Mouse (Mus musculus): ENCODE data around the gene Rab31.
A peak's percentile ranks its signal among the peaks of the same experiment; 100 is the strongest.

Rab31 gene

DNA sequence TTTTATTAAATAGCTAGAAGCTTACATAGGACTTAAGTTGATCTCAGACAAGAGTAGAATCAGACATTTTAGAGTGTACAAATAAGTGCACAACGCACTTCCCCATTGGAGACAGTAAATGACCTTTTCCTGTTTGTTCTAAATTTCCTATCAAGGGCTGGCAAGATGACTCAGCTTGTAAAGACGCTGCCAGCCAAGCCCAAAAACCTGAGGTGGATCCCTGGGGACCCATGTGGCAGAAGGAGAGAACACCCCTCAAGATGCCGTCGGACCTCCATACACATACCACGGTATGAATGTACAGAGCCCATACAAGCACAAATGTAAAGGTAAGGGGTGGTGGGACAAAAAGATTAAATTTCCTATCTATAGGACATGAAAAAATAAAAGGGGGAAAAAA, 35.4 kb downstream of the Rab31 start:
- peak; percentile 14 for DNase-seq

DNA sequence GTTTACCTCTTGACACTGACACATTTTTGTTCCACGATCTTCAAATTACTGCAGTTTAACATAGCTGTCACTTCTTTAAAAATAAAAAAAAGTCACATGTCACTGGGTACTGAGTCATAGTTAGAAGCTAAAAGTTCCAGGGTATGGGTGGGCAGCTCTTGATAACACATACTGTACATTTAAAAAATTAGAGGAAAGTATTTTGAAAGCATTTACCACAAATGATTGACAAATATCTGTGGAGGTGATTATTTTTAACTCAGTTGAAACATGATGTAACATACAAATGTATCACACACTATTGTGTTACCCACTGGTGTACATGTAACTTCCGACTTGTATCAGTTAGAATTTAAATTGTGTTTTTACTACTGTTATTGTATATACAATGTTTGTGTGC, 37.5 kb downstream of the Rab31 start:
- no peak for DNase-seq

DNA sequence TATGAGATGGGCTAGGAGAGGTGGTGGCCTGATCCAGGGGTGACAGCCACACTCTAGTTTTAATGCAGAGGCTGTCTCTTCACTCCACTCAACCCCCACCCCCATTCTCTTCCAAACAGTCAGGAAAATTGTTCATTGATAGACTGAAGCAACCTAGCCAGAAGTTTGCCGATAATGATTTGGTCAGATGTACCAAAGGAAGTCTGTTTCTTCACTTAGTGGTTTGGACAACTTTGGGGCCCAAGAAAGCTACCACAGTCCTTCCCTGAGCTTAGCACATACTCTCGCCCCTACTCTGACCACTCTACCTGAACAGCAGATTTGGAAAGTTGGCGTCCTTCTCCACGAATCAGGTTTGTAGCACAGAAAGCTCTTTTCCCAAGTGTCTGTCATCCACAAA, 39.9 kb downstream of the Rab31 start:
- DNase-seq, result no peak

DNA sequence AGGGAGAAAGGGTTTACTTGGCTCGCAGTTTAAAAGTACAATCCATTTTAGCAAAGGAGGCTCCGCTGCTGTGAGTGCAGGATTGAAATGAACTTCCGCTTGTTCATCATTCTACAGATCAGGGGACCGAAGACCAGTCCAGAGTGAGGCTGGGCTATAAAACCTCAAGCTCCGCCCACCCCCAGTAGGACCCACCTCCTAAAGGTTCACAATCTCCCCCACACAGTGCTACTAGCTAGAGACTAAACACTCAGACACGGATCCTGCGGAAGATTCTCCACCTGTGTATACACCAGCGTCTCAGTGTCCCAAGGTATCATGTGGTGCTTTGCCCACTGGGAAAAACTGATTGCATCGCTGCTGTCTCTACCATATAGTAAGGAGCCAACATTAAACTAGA, 40.8 kb downstream of the Rab31 start:
- no peak for DNase-seq

DNA sequence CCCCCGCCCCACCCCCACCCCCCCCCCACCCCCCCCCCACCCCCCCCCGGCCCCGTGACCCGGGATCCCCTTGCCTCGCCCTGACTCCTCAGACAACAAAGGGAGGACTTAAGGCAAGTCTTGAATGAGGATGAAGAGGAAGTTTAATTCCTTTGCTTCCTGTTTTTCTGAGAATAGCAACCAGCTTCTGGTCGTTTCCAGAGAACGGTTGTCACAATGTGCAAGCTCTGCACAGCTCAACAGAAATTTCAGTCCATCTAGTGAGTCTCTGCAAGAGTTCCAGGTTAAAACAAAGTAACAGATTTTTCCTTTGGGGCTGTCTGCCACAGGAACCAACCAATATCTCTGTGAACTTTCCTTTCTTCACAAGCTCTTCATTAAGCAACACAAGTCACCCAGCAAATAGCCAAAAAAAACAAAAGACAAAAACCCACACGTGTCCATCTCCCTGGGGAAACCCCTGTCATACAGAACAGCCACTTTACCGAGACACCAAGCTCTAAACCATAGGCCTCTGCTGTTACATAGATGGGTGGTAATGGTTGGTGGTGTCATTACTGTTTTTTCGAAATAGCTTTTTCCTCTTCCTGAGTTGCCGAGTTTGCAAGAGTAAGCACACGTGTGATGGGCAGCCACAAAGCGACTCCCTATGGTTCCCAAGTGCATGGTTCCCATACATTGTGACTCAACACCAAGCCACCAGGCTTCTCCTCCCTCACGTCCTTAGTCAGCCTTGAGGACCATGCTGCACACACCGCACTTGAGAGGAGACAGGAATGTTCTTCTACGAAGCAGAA, 42.4 kb downstream of the Rab31 start:
- peak; percentile 12 for DNase-seq

DNA sequence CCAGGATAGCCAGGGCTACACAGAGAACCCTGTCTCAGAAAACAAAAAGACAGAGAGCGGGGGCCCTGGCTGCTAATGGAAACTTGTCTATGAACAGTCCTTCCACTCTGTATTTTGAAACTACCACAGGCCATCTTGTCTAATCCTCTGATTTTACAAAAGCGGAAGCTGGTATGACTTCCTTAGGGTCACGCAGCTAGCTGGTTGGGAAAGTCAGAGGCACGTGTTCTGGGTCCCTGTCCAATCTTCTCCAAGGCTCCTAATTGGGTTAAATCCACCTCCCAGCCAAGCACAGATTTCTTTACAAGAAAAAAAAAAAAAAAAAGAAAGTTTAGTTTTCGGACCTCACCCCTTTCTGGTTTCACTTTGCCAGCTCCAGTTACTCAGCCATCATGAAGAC, 45.8 kb downstream of the Rab31 start:
- no peak for DNase-seq

DNA sequence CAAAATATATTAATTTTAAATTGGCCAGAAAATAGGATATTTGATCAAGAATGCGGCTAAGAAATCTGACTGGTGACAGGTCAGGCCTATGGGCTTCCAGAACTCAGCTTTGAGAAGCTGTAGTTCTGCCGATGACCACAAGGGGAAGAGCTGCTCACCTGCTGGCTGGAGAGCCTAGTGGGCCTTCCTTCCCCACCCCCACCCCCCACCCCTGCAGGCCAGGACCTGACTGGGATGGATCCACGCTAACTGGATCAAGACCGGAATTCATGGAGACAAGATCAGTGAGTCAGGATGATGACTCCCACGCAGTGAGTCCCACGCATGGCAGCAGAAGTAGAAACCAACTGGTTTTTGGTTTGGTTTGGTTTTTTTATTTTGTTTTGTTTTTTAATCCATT, 46.3 kb downstream of the Rab31 start:
- no peak for DNase-seq

DNA sequence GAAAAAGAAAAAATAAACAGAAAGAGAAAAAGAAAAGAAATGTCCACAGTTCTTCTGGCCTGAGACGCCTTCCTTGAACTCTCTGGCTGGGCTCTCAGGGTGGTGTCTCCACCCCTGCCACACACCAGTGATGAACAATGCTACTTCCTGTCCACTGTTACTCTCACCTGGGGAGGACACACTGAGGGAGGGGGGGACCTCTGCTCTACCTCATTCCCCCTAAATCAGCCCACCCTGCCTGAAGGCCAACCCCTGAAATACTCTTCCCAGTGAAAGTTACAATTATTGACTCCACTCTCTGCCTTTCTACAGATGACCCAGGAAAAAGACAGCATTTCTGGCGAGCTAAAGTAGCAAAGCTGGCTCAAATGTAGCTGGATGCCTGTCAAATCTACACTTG, 46.7 kb downstream of the Rab31 start:
- no peak for DNase-seq

DNA sequence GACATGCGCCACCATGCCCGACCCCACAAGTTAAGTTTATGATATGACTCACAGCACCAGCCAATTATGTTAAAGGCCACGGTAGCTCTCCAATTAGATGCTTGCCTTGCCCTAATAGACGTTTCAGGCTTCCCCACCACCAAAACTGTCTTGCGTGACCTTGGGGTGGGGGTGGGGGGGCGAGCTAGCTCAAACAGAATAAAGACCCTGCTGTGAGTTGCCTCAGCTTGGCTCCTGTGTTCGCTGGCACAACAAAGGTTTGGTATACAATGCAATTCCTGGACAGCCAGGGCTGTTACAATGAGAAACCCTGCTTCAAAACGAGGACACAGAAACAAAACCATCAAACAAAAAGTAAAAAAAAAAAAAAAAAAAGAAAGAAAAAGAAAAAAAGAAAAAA, 47.2 kb downstream of the Rab31 start:
- no peak for DNase-seq

DNA sequence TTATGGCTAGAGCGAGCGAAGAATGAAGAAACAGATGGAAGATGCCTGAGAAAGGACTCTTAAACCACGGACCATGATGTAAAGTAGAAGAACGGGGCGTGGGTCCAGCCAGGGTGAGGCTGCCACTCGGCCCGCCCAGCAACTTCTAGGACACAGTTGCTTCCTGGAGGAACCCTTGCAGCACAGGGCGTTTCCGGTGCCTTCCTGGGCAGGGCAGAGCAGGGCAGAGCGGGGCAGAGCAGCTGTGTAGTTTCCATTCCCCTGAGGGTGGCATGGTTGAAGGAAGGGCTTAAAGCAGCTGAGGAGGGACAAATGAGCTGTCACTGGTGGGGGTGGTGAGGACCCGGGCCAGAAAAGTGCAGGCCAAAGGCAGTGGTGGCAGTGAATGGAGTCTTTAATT, 48.3 kb downstream of the Rab31 start:
- DNase-seq, result peak; percentile 68

DNA sequence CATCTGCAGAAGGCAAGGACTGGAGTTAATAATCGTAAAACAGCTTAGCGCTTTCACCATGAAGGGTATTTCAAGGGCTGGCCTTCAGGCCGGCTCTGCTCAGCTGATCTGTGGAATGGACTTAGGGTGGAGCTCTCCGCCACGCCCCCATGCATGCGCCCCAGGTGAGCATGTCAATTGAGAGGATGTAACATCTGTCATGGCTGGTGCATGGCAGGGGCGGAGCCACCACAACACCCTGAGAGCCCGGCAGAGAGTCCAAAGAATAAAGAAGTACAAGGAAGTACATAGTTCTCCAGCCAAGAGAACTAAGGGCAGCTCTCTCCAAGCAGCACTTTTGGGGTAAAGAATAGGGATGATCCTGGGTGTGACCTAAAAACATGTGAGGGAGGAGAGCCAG, 48.9 kb downstream of the Rab31 start:
- DNase-seq, result no peak

DNA sequence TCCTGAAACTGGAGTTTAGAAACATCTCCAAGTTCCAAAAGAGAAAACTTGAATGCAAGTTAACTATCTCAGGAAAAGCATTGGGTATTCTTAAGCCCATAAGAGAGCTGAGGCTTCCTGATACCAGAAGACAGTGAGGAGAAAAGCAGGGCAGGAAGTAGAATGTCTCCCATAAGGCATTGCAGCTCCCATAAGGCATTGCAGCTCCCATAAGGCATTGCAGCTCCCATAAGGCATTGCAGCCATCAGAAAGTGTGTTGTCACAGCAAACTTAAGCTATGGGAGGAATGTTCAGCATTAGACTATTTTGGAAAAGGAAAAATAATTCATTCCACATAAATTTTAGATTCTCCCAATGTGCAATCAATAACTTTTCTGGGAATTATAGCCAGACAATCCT, 51.2 kb downstream of the Rab31 start:
- DNase-seq, result no peak

DNA sequence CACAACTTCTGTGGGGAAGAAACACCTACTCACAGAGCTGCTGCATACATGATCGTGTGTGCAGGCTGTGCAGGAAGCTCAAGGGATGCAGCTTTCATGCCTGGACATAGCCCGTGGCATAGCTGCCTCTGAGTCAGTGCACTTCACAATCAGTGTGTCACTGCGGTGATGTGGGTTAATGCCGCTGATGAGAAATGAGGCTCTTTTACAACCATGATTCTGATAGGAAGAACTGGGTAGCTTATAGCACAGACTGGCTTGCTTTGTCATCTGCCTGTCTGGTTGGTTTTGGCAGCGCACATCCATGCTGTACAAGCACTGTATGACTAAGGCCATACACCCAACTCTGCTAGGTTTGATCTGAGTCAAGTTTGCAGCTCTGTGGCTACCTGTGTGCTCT, 52.7 kb downstream of the Rab31 start:
- no peak for DNase-seq

DNA sequence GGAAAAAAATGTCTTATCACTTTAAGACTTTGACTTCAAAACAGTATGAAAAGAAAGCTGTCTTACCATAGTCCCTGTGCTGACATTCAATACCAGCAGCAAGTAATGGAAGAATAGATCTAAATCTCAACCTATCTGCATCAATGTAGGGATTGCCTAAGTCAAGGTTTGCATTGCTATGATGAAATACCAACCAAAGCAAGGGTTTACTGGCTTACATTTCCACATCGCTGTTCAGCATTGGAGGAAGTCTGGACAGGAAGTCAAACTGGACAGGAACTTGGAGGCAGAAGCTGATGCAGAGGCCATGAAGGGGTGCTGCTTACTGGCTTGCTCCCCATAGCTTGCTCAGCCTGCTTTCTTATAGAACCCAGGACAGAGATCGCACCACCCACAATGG, 54.0 kb downstream of the Rab31 start:
- DNase-seq, result no peak

DNA sequence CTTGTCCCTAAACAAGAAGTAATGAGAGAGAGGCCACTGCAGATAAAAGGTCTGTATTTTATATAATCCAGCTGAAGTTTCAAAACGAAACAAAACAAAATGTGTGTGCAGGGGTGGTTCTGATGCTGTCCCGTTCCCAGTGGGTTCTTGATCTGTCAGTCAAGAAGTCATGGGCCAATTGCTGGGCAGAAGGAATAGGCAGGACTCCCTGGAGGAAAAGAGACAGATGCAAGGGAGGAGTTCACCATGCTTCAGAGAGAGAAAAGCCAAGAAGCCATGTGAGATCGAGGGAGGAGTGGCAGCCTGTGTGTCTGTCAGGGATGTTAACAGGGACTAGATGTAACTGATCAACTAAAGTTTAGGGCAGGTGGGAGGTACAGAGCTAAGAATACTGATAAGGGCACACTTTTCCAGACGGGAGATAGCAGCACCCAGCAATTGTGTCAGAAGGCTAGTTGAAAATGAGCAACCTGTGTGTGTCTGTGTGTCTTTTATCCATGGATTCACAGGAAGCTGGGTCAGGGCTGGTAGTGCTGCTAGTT, 54.8 kb downstream of the Rab31 start:
- DNase-seq, result no peak

DNA sequence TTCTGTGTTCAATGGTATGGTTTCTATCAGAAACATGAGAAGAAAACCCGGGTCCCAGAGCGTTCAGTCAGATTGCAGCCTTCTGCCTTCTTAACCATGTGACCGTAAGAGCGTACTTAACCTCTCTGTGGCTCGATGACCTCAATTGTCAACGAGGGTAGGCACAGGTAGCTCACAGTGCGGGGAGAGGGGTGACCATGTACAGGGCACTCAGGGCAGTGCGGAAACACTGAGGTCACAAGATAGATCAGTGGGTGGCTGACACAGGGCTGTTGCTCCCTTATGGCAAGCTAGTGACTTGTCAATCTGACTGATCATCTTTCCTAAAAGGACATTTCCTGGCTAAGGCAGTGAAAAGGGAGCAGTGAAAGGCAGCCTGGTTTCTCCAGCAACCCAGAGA, 58.5 kb downstream of the Rab31 start:
- DNase-seq, result no peak

DNA sequence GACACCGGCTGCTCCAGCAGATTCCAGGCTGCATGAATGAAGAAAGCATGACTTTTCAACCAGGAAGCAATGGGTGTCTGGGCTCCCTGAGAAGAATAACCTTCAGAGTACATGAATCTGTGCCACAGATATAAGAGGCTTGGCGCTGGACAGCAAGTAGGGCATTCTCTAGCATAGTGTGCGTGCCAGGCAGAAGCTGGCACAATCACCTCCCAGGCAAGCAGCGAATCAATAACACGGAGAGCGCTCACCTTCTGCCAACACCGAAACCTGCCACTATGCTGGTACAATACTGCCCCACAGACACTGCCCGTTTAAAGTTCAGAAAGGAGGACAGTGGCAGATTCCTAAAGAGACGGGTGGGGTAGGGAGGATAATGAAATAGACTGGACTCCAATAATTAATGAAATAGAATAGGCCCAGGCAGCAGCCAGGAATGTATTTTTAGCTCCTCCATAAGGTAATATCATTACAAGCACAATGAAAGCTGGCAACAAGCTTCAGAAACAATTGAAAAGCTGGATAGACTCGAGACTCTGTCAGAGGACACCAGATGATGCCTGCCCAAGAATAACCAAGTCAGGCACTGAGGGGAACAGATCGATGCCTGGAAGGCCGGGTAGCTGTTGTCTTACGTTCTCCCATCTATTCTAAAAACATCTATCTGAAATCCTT, 59.6 kb downstream of the Rab31 start:
- no peak for DNase-seq

DNA sequence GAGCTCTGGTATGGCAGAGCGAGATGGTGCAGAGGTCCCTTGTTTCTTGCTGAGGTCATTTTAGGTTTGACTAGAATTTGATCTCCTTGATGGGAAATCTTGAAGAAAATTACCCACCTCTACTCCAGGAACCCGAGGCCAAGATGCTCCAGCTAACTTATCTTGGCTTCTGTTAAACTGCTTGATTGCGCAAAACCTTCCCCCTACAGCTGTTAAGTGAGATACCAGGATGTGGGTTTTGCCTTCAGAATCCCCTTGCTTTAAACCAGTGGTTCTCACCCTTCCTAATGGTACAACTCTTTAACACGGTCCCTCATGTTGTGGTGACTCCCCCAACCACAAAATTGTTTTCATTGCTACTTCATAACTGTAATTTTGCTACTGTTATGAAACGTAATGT, 60.8 kb downstream of the Rab31 start:
- no peak for DNase-seq

DNA sequence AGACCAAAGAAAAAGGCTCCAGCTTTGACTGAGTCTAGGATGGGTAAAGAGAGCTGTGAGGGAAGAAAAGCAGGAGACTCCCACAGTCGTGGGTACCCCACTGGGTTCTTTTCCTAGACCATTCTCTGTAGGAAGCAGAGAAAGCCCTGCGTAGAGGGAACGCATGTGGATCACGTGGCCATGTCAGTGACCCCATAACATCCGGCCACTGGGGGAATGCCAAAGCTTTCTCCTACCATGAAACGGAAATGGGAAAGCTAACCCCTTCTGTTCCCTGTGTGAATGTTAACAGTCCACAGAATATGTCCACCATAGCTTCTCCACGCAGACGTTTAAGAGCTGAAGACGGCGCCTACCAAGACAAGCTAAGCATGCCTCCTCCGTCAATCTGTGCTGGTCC, 62.0 kb downstream of the Rab31 start:
- no peak for DNase-seq

DNA sequence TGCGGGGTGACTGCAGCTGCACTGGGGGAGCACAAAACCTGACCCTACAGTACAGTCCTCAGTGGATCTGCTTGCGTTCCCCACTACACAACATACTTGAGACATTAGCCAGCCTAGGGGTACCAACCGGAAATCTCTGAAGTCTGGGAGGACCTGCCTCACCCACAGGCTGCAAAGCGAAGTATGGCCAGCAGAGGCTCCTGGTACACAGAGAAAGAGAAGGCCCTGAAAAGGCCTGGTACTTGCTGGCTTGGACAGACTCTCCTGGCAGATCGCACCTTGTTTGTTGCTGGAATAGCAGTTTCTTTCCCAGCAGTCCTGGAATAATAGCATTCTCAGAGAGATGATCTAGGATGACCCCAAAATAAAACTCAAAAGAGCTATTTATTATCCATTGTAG, 66.3 kb downstream of the Rab31 start:
- DNase-seq, result peak; percentile 83

DNA sequence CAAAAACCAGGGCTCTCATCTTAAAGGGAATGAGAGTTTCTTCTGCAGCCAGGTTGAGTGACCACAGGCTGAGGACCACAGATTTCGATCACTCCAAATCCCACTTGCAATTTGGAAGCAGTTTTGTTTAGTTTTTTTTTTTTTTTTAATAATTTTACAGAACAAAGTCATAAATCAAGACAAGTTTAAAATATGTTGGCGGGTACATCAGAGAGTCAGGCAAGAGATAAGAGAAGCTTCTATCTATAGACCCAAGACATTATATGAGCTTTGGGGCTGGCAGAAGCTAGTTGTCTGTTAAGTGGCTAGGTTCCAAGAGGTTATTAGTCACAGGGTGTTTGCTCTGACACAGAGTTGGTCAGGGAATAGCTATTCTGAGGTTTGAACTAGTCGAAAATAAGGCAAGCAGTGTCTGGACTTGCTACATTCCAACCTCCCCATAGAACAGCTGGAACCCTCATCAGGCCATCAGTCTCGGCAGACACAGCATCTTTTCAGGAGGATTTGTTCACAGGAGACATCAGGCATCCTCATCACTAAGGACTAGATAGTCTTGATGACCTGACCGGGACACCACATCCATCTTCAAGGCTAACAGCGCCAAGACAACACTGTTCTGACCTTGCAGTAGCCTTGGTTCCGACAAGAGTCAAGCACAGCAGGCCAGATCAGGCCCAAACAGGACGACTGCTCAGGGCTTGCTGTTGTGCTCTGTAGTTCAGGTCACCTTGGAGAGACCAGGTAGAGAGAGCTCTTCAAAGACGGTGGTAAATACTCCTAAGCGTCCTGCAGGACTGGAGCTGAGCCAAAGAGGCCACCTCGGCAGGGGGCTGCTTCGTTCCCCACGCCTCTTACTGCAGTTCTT, 68.8 kb downstream of the Rab31 start:
- DNase-seq, result no peak

DNA sequence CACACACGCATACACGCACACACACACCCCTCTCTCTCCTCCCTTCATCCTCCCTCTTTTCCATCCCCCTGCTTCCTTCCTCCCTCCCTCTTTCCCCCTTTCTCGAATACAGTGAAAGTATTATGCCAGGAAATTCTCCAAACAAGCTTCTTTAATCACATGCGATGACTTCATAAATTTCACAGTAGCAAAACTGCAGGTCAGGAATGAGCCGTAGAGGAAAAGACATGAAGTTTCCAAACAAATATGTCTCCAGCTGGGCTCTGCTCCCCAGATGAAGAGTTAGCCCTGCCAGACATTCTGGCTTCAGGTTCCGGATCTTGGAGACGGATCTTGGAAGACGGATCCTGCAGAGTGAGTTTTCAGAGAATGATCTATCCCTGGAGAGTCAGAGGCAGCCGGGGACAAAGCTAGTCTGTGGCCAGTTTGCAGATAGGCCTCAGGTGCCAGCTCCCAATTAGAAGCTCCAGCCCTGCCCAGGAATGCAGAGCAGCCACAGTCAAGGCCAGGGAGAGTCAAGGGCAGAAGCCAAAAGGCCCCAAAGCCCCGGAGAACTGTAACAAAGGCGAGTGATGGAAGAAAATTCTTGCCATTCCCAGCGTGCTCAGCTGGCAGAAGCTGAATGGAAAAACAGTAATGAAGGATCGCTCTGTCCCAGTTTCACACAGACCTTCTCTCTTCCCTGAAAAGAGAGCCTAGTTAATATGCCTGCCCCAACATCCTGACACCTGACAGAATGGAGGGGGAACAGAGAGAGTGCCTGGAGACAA, 70.6 kb downstream of the Rab31 start:
- DNase-seq, result peak; percentile 52

DNA sequence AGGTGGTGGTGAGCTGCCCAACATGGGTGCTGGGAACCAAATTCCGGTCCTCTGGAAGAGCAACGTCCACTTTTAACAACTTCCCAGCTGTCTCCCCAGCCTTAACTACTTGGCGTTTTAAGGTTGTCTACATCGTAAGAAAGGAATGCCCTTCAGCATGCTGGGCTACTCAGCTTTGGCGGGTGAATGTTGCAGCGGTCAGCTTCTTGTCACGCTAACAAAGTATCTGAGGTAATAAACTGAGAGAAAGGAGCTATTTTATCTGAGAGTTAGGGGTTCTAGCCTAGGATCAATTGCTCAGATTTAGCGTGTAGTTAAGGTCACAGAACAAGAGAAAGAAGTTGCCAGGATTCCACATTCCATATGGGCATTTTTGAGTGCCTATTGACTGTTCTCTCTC, 71.2 kb downstream of the Rab31 start:
- DNase-seq, result peak; percentile 9
